Mouse (Mus musculus): ENCODE results near the gene Spag7. TPM values are rescaled to one million over a fixed set of nuclear protein-coding genes. Genes with fewer than 3 reads are reported as not detected.

Gene Spag7
- polyA plus RNA-seq, 1 experiment, result not detected

DNA sequence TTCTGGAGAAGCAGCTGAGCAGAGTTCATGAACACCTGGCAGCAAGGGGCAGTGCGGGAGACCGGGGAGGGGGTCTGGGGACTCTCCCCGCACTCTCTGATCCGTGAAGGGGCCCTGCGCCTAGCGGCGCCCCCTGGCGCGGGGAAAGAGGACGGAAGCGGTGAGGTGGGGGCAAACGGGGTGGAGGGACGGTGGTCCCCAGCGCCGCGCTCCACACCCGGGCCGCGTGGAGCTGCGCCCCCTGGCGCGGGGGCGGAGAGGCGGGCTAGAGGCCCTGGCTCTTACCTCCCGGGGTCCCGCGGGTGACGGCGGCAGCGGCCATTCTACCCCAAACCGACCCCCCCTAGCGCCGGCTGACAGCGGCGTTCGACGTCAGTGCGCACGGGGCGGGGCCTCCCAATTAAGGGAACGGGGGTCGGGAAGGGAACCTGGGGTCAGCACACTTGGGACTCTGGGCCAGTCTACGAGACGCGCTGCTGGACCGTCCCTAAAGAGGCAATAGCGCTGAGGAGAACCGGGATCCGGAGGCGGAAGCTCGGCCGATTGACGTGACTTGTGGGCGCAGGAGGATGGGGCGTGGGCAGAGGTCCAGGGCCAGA lies 18.5 kb upstream of the Spag7 start, which contains the start of gene Camta2:
Camta2 (minus strand) TSS at position 505 of the 599 bp plus-strand sequence.
- TF ChIP-seq CTCF (IDR thresholded peaks at IDR 0.05; ENCODE audit: insufficient read depth, low read depth, low read length) (peak; percentile 73), POLR2A (IDR thresholded peaks at IDR 0.05; ENCODE audit: insufficient read depth, low read depth, low read length) (peak; percentile 88)
- WGBS, result under 1% methylated on average over 55 of the region's 55 CpGs
- Histone ChIP-seq H3K27ac (ENCODE audit: insufficient read depth, low read depth, low read length) (peak within 1 kb of the TSS; percentile 67), H3K4me3 (ENCODE audit: insufficient read depth, low read depth, low read length) (peak within 1 kb of the TSS; percentile 87), H3K4me1 (ENCODE audit: control insufficient read depth, insufficient read depth, low read length) (peaks cover 8% of the 10 kb centered on the region; the same call in 1 of the 2 replicates)

DNA sequence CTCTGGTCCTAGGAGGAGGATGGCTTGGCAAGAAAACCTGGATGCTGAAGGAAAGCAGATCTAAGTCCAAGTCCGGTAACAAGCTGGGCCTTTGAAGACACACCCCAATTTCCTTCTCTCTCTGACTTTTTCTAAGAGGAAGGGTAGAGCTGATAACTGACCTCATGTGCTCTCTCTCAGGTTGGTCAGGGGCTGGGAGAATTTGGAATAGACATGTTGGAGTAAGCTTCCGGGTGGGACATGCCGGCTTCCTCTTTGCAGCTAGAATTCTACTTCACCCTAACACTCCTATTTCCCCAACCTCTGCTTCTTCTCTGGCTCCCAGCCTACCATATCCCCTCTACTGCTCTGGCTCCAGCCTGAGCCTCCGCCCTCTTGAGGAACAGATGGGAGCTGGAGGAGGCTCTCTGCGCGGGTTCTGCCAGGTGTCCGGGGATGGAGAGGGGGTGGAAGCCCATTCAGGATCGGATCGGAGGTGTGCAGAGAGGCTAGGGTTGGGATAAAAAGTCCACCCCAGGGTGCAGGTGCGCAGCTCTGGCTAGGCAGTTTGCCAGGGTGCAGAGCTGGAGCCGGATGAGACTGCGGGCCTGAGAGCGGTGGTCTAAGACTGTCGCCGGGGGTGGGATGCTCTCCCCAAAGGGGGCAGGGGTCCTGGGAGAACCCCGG lies 17.8 kb upstream of the Spag7 start:
- Histone ChIP-seq H3K27ac (ENCODE audit: insufficient read depth, low read depth, low read length) (peak overlapping the region; percentile 67), H3K4me1 (ENCODE audit: control insufficient read depth, insufficient read depth, low read length) (peaks cover 15% of the 10 kb centered on the region), H3K4me3 (ENCODE audit: insufficient read depth, low read depth, low read length) (peak overlapping the region; percentile 87)
- TF ChIP-seq CTCF (IDR thresholded peaks at IDR 0.05; ENCODE audit: insufficient read depth, low read depth, low read length), result no peak
- TF ChIP-seq POLR2A (IDR thresholded peaks at IDR 0.05; ENCODE audit: insufficient read depth, low read depth, low read length), result no peak
- WGBS, result under 1% methylated on average over 16 of the region's 16 CpGs

DNA sequence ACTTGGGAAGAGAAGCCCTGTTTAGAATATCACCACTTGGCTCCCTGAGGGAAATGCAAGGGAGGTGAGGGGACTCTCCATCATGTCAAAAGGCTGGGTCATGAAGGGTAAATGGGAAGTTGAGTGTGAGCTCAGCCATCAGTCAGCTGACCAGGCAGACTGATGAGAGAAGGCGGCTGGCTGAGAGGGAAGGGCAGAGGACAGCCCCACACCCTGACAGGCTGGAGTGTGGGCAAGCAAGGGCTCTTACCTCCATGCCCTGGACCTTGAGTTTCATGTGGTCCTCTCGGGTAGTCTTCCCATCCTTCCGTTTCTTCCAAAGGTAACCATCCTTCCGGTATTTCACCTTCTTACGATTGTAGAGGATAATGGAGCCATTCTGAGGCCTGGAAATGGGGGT lies 14.4 kb upstream of the Spag7 start:
- H3K27ac ChIP-seq (ENCODE audit: insufficient read depth, low read depth, low read length), result no peak overlapping the region
- no peak overlapping the region for H3K4me3 ChIP-seq (ENCODE audit: insufficient read depth, low read depth, low read length)
- TF ChIP-seq POLR2A (IDR thresholded peaks at IDR 0.05; ENCODE audit: insufficient read depth, low read depth, low read length) (no peak), CTCF (IDR thresholded peaks at IDR 0.05; ENCODE audit: insufficient read depth, low read depth, low read length) (no peak)
- peaks cover 16% of the 10 kb centered on the region for H3K4me1 ChIP-seq (ENCODE audit: control insufficient read depth, insufficient read depth, low read length)
- 88% methylated on average over 5 of the region's 5 CpGs for WGBS

DNA sequence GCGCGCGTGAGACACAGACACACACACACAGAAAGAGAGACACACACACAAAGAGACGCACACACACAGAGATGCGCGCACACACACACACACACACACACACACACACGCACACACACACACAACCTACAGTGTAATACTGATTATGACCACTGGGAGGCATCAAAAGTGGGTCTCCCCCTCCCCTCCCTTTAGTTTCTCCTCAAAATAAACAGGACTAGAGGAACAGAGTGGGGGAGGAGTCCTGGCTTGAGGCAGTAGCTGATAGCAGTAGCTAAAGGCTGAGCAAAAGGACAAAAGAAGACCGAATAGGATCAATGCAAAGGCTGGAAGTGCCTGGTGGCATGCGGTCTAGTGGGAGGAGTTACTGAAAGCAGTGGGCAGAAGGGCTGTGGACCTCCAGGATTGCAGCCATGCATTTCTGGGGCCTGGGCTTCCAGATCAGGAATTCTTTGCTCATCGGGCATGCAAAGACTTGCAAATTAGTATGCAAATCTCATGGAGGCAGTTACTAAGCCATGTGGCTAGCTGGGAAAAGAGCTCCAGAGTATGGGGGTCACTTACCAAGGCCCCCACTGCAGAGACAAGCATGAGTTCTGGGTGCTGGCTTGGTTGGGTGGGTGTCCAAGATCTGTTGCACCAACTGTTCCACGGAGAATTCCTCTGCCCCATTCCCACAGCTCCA lies 12.8 kb upstream of the Spag7 start:
- H3K4me1 ChIP-seq (ENCODE audit: control insufficient read depth, insufficient read depth, low read length), result peaks cover 11% of the 10 kb centered on the region
- no peak for TF ChIP-seq POLR2A (IDR thresholded peaks at IDR 0.05; ENCODE audit: insufficient read depth, low read depth, low read length)
- no peak for TF ChIP-seq CTCF (IDR thresholded peaks at IDR 0.05; ENCODE audit: insufficient read depth, low read depth, low read length)
- H3K4me3 ChIP-seq (ENCODE audit: insufficient read depth, low read depth, low read length), result no peak overlapping the region
- 9% methylated on average over 11 of the region's 11 CpGs for WGBS
- H3K27ac ChIP-seq (ENCODE audit: insufficient read depth, low read depth, low read length), result no peak overlapping the region

DNA sequence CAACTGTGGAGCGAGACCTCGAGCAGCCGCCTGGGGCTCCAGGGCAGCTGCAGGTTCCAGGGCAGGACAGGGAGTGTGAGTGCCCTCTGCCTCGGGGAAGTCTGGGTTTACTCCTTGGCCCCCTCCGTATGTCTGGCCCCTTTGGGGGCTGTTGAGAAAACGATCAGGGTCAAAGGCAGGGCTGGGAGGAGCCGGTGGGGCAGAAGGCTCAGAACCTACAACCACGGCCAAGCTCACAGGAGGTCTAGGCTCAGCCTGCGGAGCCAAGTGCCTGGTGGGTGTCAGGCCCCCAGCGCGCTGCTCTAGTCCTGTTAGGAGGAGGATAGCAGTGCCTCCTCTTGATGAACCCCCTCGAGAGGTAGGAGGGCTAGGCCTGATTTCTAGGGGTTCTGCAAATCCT lies 12.0 kb upstream of the Spag7 start:
- WGBS, result 73% methylated on average over 12 of the region's 12 CpGs
- H3K4me1 ChIP-seq (ENCODE audit: control insufficient read depth, insufficient read depth, low read length), result peaks cover 10% of the 10 kb centered on the region
- H3K27ac ChIP-seq (ENCODE audit: insufficient read depth, low read depth, low read length), result no peak overlapping the region
- H3K4me3 ChIP-seq (ENCODE audit: insufficient read depth, low read depth, low read length), result no peak overlapping the region
- TF ChIP-seq POLR2A (IDR thresholded peaks at IDR 0.05; ENCODE audit: insufficient read depth, low read depth, low read length) (no peak), CTCF (IDR thresholded peaks at IDR 0.05; ENCODE audit: insufficient read depth, low read depth, low read length) (no peak)

DNA sequence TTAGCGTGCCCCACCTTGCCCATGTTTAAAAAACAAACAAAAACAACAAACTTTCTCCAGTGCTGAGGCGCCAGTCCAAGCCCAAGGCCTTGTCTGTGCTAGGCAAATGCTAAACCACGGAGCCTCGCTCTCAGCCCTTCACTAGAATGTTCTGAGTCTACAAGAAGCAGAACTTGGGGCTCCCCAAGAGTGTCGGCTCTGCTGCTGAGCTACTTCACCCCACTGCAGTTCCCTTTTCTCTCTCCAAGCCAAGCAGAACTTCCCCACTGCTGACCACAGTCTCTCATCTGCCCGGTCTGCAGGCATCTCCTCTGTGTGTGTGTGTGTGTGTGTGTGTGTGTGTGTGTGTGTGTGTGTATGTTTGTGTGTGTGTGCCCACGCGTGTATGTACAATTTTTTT lies 10.7 kb upstream of the Spag7 start:
- H3K4me3 ChIP-seq (ENCODE audit: insufficient read depth, low read depth, low read length), result no peak overlapping the region
- H3K27ac ChIP-seq (ENCODE audit: insufficient read depth, low read depth, low read length), result no peak overlapping the region
- H3K4me1 ChIP-seq (ENCODE audit: control insufficient read depth, insufficient read depth, low read length), result peaks cover 10% of the 10 kb centered on the region
- WGBS, result 87% methylated on average over 8 of the region's 8 CpGs
- no peak for TF ChIP-seq POLR2A (IDR thresholded peaks at IDR 0.05; ENCODE audit: insufficient read depth, low read depth, low read length)

DNA sequence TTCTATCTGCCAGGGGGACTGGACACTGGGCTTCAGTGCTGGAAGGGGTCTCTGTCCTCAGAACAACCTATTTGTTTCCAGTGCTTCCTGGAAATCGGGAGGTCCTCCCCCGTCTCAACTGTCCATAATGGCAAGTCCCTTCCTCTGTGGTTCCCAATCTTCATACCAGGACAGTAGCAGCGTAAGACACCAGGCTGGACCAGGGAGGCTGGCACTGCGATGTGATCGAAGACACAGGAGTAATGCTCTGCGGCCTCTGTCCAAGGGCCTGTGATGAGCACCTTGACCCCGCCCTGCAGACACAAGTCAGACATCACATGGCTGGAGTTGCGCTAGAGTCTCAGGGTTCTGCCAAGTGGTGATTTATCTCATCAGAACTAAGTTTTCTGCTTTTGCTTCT lies 10.1 kb upstream of the Spag7 start:
- no peak for TF ChIP-seq CTCF (IDR thresholded peaks at IDR 0.05; ENCODE audit: insufficient read depth, low read depth, low read length)
- TF ChIP-seq POLR2A (IDR thresholded peaks at IDR 0.05; ENCODE audit: insufficient read depth, low read depth, low read length), result no peak
- peaks cover 10% of the 10 kb centered on the region for H3K4me1 ChIP-seq (ENCODE audit: control insufficient read depth, insufficient read depth, low read length)
- no peak overlapping the region for H3K27ac ChIP-seq (ENCODE audit: insufficient read depth, low read depth, low read length)
- no peak overlapping the region for H3K4me3 ChIP-seq (ENCODE audit: insufficient read depth, low read depth, low read length)
- 95% methylated on average over 8 of the region's 8 CpGs for WGBS

DNA sequence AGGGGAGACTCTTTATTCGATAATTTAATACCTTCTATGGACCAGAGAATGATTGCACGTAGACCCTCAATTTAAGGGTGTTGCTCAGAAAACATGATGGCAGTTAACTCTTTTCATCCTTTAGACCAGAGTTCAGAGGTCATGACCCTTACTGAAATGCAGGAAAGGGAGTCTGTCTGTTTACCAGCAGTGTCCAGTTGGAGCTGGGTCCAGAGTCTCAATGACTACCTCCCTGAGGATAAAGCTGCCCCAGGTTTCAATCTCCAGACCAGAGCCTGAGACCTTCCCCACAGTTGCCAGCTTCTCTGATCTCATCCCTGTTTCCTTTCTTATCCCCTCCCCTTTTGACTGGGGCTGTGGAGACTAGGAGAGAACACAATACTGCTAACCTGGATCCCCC lies 9.4 kb upstream of the Spag7 start:
- Histone ChIP-seq H3K4me3 (ENCODE audit: insufficient read depth, low read depth, low read length) (no peak overlapping the region), H3K27ac (ENCODE audit: insufficient read depth, low read depth, low read length) (no peak overlapping the region)
- WGBS, result 88% methylated on average over 2 of the region's 2 CpGs

DNA sequence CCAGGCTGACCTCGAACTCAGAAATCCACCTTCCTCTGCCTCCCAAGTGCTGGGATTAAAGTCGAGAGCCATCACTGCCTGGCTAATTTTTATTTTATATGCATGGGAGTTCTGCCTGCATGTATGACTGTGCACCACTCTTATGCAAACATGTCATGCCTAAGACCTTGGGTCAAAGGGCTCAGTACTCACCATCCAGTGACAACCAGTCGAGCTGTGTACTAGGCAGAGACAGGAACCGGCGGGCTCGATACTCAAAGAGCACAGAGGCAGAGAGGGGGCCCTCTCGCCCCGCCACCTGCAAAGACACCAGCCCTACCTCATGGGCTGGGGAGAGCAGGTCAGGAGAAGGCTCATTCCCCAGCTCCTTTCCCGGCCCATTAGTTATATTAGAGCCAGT lies 8.9 kb upstream of the Spag7 start:
- WGBS, result 87% methylated on average over 9 of the region's 9 CpGs
- TF ChIP-seq POLR2A (IDR thresholded peaks at IDR 0.05; ENCODE audit: insufficient read depth, low read depth, low read length), result no peak
- no peak for TF ChIP-seq CTCF (IDR thresholded peaks at IDR 0.05; ENCODE audit: insufficient read depth, low read depth, low read length)

More for the DNA sequence above, 9.4 kb upstream of the Spag7 start:
- TF ChIP-seq POLR2A (IDR thresholded peaks at IDR 0.05; ENCODE audit: insufficient read depth, low read depth, low read length), result no peak
- H3K4me1 ChIP-seq (ENCODE audit: control insufficient read depth, insufficient read depth, low read length), result peaks cover 10% of the 10 kb centered on the region

More for the DNA sequence above, 8.9 kb upstream of the Spag7 start:
- Histone ChIP-seq H3K4me3 (ENCODE audit: insufficient read depth, low read depth, low read length) (no peak overlapping the region), H3K4me1 (ENCODE audit: control insufficient read depth, insufficient read depth, low read length) (peaks cover 10% of the 10 kb centered on the region), H3K27ac (ENCODE audit: insufficient read depth, low read depth, low read length) (no peak overlapping the region)
